Mouse (Mus musculus) cerebellum, postnatal 25 days (tissue): ENCODE measurements around the gene Zfp358.

Experiments used
- DNase-seq, 2 experiments: peaks; one replicate each; pipeline ENCODE4 v3.0.0; 2021; ENCODE audit warnings: mixed read lengths in 2 of 2

Zfp358 gene

GRCm38 (mm10) chr8:3492901-3493844 is at the start of gene Zfp358:
TSS of gene Zfp358 (plus strand) at chr8:3493138.
- DNase-seq: peak; percentile 80 to 88

- no peak for DNase-seq
These were observed 43.7 kb upstream of the Zfp358 start for GRCm38 (mm10) chr8:3449226-3449625.

- peak; percentile 71 to 83 for DNase-seq
These were observed 42.3 kb upstream of the Zfp358 start for GRCm38 (mm10) chr8:3450670-3451069.

GRCm38 (mm10) chr8:3451992-3452391 is 40.9 kb upstream of the Zfp358 start:
- no peak for DNase-seq

- DNase-seq: no peak
These were observed 29.7 kb upstream of the Zfp358 start for GRCm38 (mm10) chr8:3463248-3463647.

GRCm38 (mm10) chr8:3464309-3464708 is 28.6 kb upstream of the Zfp358 start:
- DNase-seq: peak in 1 of 2 experiments; percentile 38

GRCm38 (mm10) chr8:3467006-3467885 is 25.7 kb upstream of the Zfp358 start, which contains the start of gene Pex11g:
TSS of gene Pex11g (minus strand) at chr8:3467680.
- peak; percentile 96 to 99 for DNase-seq

GRCm38 (mm10) chr8:3467886-3468545 is 24.9 kb upstream of the Zfp358 start:
- no peak for DNase-seq

GRCm38 (mm10) chr8:3468838-3469237 is 24.1 kb upstream of the Zfp358 start:
- DNase-seq: no peak

GRCm38 (mm10) chr8:3470562-3470961 is 22.4 kb upstream of the Zfp358 start, which contains the start of gene Tex45:
TSS of gene Tex45 (plus strand) at chr8:3470862.
- no peak for DNase-seq

GRCm38 (mm10) chr8:3475715-3476429 is 17.1 kb upstream of the Zfp358 start:
- no peak for DNase-seq

- no peak for DNase-seq
These were observed 12.6 kb upstream of the Zfp358 start for GRCm38 (mm10) chr8:3480221-3480785.

GRCm38 (mm10) chr8:3481605-3482004 is 11.3 kb upstream of the Zfp358 start:
- DNase-seq: no peak

GRCm38 (mm10) chr8:3482240-3482740 is 10.6 kb upstream of the Zfp358 start:
- DNase-seq: no peak

- no peak for DNase-seq
These were observed 9.4 kb upstream of the Zfp358 start for GRCm38 (mm10) chr8:3483546-3483945.

- DNase-seq: no peak
These were observed 7.7 kb upstream of the Zfp358 start for GRCm38 (mm10) chr8:3485192-3485591.

- no peak for DNase-seq
These were observed 889 bp downstream of the Zfp358 start for GRCm38 (mm10) chr8:3493845-3494208.

GRCm38 (mm10) chr8:3495578-3496427 is 2.9 kb downstream of the Zfp358 start:
- DNase-seq: peak in 1 of 2 experiments; percentile 34

- DNase-seq: no peak
These were observed 3.5 kb downstream of the Zfp358 start for GRCm38 (mm10) chr8:3496428-3496748.

GRCm38 (mm10) chr8:3498583-3498982 is 5.6 kb downstream of the Zfp358 start:
- DNase-seq: no peak

GRCm38 (mm10) chr8:3499751-3500150 is 6.8 kb downstream of the Zfp358 start:
- peak in 1 of 2 experiments; percentile 26 for DNase-seq
